Mouse (Mus musculus) central nervous system, embryonic 14 days (tissue): Measurements from ENCODE around the gene Olfr776. TPM values are rescaled to one million over a fixed set of nuclear protein-coding genes. Genes with fewer than 3 reads are reported as not detected.

ENCODE experiments used
- polyA plus RNA-seq: library from polyadenylated mRNA; depleted of rRNA; stranded (reverse); fragments of >200 nt; gene quantifications from 2 replicates; pipeline ENCODE4 v1.2.3, GENCODE M21; 2012; rRNA removed

The Olfr776 gene
- not detected in 2 replicates for polyA plus RNA-seq

DNA sequence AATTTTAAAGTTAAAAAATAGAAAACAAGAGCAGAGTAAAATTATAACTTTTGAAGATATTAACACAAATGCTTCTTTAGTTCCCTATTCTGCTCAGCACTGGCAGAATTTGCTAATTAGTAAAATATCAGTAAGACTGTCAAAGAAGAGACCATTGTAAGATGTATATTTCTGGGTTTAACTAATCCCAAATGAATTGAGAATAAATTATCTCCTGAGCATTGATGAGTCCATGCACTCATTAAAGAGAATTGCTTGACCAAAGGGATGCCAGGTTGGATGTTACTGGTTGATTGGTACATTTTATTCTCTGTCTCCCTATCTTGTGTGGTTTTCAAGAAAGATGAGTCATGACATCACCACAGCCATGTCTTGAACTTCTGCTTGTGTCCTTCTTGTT lies at the start of gene Olfr776:
Gene Olfr776 (plus strand): TSS at position 301 of the 400 bp plus-strand sequence.

DNA sequence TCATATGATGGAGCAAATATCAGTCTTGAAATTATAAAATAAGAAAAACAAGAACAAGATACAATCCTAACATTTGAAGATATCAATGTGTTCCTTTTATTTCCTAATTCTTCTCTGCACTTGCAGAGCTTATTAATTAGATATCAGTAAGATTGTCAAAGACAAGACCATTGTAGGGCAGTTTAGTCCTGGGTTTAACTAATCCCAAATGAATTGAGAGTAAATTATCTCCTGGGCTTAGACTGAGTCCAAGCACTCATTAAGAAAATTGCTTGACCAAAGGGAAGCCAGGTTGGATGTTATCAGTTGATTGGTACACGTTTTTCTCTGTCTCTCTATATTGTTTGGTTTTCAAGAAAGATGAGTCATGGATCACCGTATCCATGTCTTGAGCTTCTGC lies 23.0 kb upstream of the Olfr776 start, which contains the start of gene Olfr774:
Gene Olfr774 (plus strand): TSS at position 301 of the 400 bp plus-strand sequence.

DNA sequence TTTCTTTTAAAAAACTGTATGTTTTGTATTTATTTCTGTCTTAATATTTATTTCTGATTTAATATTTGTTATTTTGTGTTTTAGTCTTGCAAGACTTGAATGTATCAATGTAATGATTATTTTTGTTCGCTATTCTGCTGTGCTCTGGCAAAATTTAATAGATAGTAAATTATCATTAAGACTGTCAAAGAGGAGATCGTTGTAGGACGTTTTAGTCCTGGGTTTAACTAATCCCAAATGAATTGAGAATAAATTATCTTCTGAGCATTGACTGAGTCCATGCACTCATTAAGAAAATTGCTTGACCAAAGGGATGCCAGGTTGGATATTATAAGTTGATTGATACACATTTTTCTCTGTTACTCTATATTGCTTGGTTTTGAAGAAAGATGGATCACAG lies 10.8 kb upstream of the Olfr776 start, which contains the start of gene Olfr775:
Gene Olfr775 (plus strand): TSS at position 301 of the 400 bp plus-strand sequence.

DNA sequence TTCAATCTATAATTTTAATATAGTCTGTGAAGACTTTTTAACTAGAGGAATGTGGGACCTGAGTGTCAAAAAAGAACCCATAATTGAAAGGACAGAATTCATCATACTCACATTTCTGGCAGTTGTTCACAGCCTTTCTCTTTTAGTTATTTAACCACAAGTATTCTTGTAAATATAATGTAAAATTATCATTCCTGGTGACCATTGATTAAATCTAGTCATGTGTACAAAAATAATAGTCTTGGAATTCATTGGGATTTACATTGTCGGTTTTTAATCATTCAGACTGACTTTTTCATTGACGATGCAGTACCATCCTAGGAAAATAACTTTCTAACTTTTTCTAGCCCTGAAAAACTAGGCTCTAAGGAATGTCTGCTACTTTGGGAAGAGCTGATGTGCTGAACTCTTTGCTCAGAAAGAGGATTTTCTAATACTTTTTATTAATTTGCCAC lies 12.2 kb downstream of the Olfr776 start, which contains the start of gene Olfr777:
Gene Olfr777 (minus strand): TSS at position 405 of the 455 bp plus-strand sequence.

Other genes starting within 250 kb of the Olfr776 start
- gene Olfr763, start 248.3 kb upstream of the Olfr776 start, polyA plus RNA-seq, result not detected in 2 replicates
- gene Olfr764-ps1, start 219.2 kb upstream of the Olfr776 start, polyA plus RNA-seq, result not detected in 2 replicates
- gene Olfr765, start 209.1 kb upstream of the Olfr776 start, polyA plus RNA-seq, result not detected in 2 replicates
- not detected in 2 replicates for gene Olfr766-ps1, start 190.2 kb upstream of the Olfr776 start, polyA plus RNA-seq
- not detected in 2 replicates for gene Olfr767, start 176.2 kb upstream of the Olfr776 start, polyA plus RNA-seq
- not detected in 2 replicates for gene Olfr768, start 159.8 kb upstream of the Olfr776 start, polyA plus RNA-seq
- not detected in 2 replicates for gene Olfr769, start 141.3 kb upstream of the Olfr776 start, polyA plus RNA-seq
- not detected in 2 replicates for gene Olfr770, start 120.1 kb upstream of the Olfr776 start, polyA plus RNA-seq
- gene Olfr771, start 94.4 kb upstream of the Olfr776 start, polyA plus RNA-seq, result not detected in 2 replicates
- not detected in 2 replicates for gene Olfr772, start 81.2 kb upstream of the Olfr776 start, polyA plus RNA-seq
- not detected in 2 replicates for gene Olfr773, start 71.7 kb upstream of the Olfr776 start, polyA plus RNA-seq
- not detected in 2 replicates for gene Olfr774, start 22.9 kb upstream of the Olfr776 start, polyA plus RNA-seq
- gene Olfr775, start 10.7 kb upstream of the Olfr776 start, polyA plus RNA-seq, result not detected in 2 replicates
- gene Olfr777, start 12.4 kb downstream of the Olfr776 start, polyA plus RNA-seq, result not detected in 2 replicates
- not detected in 2 replicates for gene Olfr780, start 59.0 kb downstream of the Olfr776 start, polyA plus RNA-seq
- not detected in 2 replicates for gene Olfr781, start 69.7 kb downstream of the Olfr776 start, polyA plus RNA-seq
- not detected in 2 replicates for gene Olfr782, start 89.7 kb downstream of the Olfr776 start, polyA plus RNA-seq
- 0.06 TPM in 2 replicates for gene Olfr784, start 125.0 kb downstream of the Olfr776 start, polyA plus RNA-seq
- not detected in 2 replicates for gene Olfr785, start 146.3 kb downstream of the Olfr776 start, polyA plus RNA-seq
- gene Olfr786, start 168.2 kb downstream of the Olfr776 start, polyA plus RNA-seq, result not detected in 2 replicates
- 0.01 TPM in 1 of 2 replicates, not detected in the other for gene Olfr787, start 202.7 kb downstream of the Olfr776 start, polyA plus RNA-seq
- gene Olfr788, start 211.9 kb downstream of the Olfr776 start, polyA plus RNA-seq, result not detected in 2 replicates
- not detected in 2 replicates for gene Olfr789, start 225.6 kb downstream of the Olfr776 start, polyA plus RNA-seq
- not detected in 2 replicates for gene Olfr790, start 239.4 kb downstream of the Olfr776 start, polyA plus RNA-seq